Mouse (Mus musculus) olfactory bulb, adult 2 months (tissue): ENCODE measurements around the gene Lrfn4. TPM values are rescaled to one million over a fixed set of nuclear protein-coding genes. Genes with fewer than 3 reads are reported as not detected.

Experiments used
- H3K27ac ChIP-seq: fragments of 200-500 bp; 2 replicates; pipeline ENCODE4 v1.5.1; 2012; ENCODE audit warnings: low read depth, low read length; ENCODE audit not compliant: insufficient read depth
- H3K4me1 ChIP-seq: fragments of 200-500 bp; 2 replicates; pipeline ENCODE4 v1.6.1; 2012; ENCODE audit warnings: low read length; ENCODE audit not compliant: control insufficient read depth, insufficient read depth
- H3K4me3 ChIP-seq: fragments of 200-500 bp; 2 replicates; pipeline ENCODE4 v1.5.1; 2012; ENCODE audit warnings: mild to moderate bottlenecking, low read depth, low read length, moderate library complexity; ENCODE audit not compliant: insufficient read depth
- CTCF ChIP-seq: fragments of 200-500 bp; IDR thresholded peaks from 2 replicates; pipeline ENCODE4 v1.5.1; 2012; ENCODE audit warnings: low read depth, mild to moderate bottlenecking, low read length, moderate library complexity; ENCODE audit not compliant: insufficient read depth
- POLR2A ChIP-seq: fragments of 200-500 bp; IDR thresholded peaks from 2 replicates; pipeline ENCODE4 v1.6.1; 2012; ENCODE audit warnings: mild to moderate bottlenecking, low read depth, low read length, moderate library complexity; ENCODE audit not compliant: insufficient read depth
- WGBS: fragments of 180-500 bp; shearing (Covaris S2); methylation state at CpG from one replicate; pipeline ENCODE4 v1.1.7; 2018; 5-methylcytosine and 5-hydroxymethylcytosine counted together
- polyA plus RNA-seq: library from polyadenylated mRNA; stranded (reverse); fragments of >200 nt; gene quantifications from 2 replicates; pipeline ENCODE4 v1.2.4, GENCODE M21; 2012; ENCODE audit warnings: low replicate concordance; ENCODE audit not compliant: missing spikeins, insufficient read depth, insufficient read length

Lrfn4 gene
- polyA plus RNA-seq, 1 experiment, result not detected

DNA sequence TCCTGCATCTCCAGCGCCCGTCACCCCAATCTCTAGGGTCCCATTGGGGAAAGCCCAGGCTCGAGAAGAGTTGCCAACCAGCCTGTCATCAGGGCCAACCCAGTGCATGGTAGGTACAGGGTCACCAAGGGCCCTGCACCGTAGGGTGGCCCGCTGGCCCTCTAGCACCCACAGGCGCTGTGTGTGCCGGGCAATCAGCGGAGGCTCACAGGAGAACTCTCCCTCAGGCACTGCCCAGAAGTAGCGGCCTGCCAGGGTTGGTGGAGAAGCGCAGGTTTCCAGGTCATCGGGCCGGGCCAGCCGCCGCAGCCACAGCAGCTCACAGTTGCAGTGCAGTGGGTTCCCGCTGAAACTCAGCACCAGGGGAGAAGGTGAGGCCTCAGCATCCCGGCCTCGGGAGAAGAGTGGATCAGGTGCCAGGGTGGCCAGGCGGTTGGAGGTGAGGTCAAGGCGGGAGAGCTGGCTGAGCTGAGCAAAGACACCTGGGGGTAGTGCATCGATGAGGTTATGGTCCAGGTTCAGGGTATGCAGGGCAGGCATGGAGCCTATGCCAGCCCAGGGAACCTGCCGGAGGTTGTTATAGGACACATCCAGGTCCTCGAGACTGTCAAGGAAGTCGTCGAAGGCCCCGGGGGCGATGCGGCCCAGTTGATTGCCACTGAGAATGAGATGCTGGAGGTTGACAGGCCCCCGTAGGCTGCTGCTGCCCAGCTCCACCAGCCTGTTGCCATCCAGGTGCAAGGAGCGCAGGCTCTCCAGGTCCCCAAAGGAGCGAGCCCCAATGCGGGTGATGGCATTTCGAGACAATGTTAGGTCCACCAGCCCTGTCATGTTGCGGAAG lies 1.8 kb downstream of the Lrfn4 start:
- H3K27ac ChIP-seq, result no peak overlapping the region
- H3K4me1 ChIP-seq, result peaks cover 39% of the 10 kb centered on the region
- WGBS, result 83% methylated on average over 33 of the region's 33 CpGs
- H3K4me3 ChIP-seq, result peak overlapping the region; percentile 96
- TF ChIP-seq CTCF (no peak), POLR2A (no peak)

DNA sequence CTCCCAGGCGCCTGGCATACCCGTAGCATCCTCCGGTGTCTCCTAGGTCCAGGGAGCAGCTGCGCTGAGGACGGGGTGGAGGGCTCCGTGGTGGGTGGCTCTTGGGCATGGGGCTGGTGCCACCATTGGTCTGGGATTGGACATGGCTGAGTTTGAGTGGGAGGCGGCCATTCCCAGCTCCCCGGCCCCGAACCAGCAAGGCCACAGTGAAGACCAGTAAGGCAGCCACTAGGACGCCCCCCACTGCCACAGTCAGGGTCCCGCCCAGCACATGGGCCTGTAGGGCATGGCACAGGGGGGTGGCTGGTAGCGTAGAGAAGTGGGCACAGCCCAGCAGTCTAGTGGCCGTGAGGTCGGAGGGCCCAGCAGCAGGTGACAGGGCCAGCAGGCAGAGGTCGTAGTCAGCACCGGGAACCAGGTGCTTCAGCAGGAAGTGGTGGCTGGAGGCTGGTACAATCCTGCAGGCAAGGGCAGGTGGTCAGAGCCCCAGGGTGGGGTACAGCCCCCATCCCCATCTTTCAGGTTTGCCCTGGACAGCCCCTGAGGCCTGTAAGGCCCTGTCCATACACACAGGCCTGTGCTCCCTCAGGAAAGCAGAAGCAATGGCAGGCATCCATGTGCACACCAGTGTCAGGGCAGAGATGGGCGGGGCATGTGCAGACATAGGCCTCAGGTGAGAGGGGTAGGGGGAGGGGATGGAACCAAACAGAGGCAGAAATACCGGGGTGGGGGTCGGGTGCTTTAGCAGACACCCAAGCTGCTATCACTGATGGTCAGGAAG lies 3.1 kb downstream of the Lrfn4 start:
- no peak overlapping the region for H3K4me3 ChIP-seq
- no peak overlapping the region for H3K27ac ChIP-seq
- TF ChIP-seq CTCF (no peak), POLR2A (no peak)
- WGBS, result 86% methylated on average over 19 of the region's 19 CpGs
- peaks cover 39% of the 10 kb centered on the region for H3K4me1 ChIP-seq

DNA sequence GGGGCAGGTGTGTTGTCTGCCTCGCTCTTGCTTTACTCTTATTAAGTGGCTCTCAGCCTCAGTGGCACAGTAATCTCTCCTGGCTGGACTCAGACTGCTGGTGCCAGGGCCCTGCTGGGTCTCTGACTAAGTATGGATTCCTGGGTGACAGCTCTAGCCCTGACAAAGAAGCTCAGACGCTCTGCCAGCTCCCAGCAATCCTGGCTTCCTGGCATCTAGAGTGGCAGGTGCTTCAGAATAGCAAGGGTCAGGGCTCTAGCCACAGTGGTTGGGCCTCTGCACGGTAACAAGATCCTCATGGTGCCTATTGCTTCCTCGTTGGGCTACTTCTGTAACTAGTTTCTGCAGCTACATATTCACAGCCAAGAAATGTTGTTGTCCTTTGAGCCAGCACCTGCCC lies 5.4 kb downstream of the Lrfn4 start:
- H3K4me3 ChIP-seq, result no peak overlapping the region
- H3K4me1 ChIP-seq, result peaks cover 33% of the 10 kb centered on the region
- no peak overlapping the region for H3K27ac ChIP-seq
- TF ChIP-seq CTCF, result no peak
- no peak for TF ChIP-seq POLR2A
- WGBS, result 34% methylated on average over 4 of the region's 4 CpGs

- H3K27ac ChIP-seq, result no peak overlapping the region
- peaks cover 22% of the 10 kb centered on the region for H3K4me1 ChIP-seq
- WGBS, result 91% methylated on average over 4 of the region's 4 CpGs
- H3K4me3 ChIP-seq, result no peak overlapping the region
- TF ChIP-seq CTCF (no peak), POLR2A (no peak)
Measured at GRCm38 (mm10) chr19:4608511-4608910, 7.0 kb downstream of the Lrfn4 start.

- Histone ChIP-seq H3K27ac (no peak overlapping the region), H3K4me3 (no peak overlapping the region)
- 95% methylated on average over 12 of the region's 12 CpGs for WGBS
Measured at GRCm38 (mm10) chr19:4607406-4607805, 8.1 kb downstream of the Lrfn4 start.

GRCm38 (mm10) chr19:4605654-4606053 lies 9.8 kb downstream of the Lrfn4 start:
- Histone ChIP-seq H3K27ac (no peak overlapping the region), H3K4me1 (no peaks in the 10 kb centered on the region), H3K4me3 (no peak overlapping the region)
- TF ChIP-seq POLR2A (no peak), CTCF (no peak)
- WGBS, result 81% methylated on average over 4 of the region's 4 CpGs

More at GRCm38 (mm10) chr19:4607406-4607805, 8.1 kb downstream of the Lrfn4 start:
- TF ChIP-seq CTCF, result no peak
- no peak for TF ChIP-seq POLR2A
- peaks cover 11% of the 10 kb centered on the region for H3K4me1 ChIP-seq

DNA sequence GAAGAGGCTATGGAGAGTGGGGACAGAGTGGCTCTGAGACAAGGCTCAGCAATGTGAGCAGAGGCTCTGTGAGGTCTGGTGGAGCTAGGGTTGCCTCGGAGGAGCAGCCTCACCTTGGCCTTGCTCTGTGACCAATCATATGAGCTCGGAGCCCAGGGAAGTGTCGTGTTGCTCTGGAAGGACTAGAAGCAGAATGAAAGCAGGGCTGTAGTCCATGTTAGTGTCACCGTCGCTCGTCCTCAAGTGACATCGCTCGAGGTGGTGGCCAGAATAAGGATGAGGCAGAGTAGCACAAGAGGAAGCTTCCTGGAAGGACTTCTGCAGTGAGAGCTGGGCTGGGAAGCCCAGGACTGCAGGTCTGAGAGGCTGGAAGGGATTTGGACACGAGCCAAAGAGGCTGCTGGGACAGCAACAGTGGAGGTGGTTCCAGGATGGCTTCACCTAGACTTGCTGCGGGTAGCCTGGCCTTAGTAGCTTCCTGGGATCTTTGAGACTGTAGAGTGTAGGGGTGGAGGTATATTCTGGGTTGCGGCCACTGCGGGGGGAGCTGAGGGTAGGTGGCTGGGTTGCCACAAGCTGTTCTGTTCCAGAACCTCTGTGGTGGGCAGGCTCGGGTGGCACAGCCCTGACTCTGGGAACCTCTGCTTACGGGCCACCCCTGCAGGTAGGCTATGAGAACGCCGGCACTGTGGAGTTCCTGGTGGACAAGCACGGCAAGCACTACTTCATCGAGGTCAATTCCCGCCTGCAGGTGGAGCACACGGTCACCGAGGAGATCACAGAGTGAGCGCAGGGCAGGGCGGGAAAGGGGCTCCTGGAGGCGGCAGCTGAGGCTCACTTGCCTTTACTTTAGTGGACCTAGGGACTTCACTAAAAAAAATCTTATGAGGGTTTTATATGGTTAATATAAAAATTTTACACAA lies 11.4 kb downstream of the Lrfn4 start:
- Histone ChIP-seq H3K4me3 (no peak overlapping the region), H3K4me1 (no peaks in the 10 kb centered on the region), H3K27ac (no peak overlapping the region)
- TF ChIP-seq CTCF, result no peak
- no peak for TF ChIP-seq POLR2A
- WGBS, result 65% methylated on average over 24 of the region's 24 CpGs

DNA sequence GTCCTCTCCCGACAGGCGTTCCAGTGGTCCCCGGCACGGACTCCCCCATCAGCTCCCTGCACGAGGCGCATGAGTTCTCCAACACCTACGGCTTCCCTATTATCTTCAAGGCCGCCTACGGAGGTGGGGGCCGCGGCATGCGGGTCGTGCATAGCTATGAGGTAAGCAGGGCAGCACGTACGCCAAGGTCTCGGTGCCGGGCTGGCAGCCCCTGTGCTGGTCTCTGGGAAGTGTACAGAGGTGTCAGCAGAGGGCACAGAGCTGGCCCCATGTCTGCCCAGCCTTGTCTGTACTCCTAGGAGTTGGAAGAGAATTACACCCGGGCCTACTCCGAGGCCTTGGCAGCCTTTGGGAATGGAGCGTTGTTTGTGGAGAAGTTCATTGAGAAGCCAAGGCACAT lies 13.0 kb downstream of the Lrfn4 start:
- 91% methylated on average over 20 of the region's 20 CpGs for WGBS
- no peaks in the 10 kb centered on the region for H3K4me1 ChIP-seq
- H3K27ac ChIP-seq, result no peak overlapping the region
- TF ChIP-seq CTCF (no peak), POLR2A (no peak)
- H3K4me3 ChIP-seq, result no peak overlapping the region

DNA sequence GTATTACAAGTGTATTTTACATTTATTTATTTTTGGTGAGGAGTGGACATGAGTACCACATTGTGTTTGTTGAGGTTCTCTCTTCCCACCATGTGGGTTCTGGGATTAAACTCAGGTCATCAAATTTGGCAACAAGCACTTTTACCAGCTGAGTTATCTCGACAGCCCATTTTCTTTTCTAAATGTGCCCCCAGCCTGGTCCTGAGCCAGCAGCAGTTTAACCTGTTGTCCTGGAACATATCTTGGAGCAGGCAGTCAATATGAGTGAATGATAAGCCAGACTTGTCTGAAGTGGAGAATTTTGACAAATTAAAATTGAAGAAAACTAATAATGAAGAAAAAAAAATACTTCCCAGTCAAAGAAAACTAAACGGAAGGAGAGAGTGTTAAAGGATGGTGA lies 19.4 kb downstream of the Lrfn4 start:
- H3K4me3 ChIP-seq, result no peak overlapping the region
- no peaks in the 10 kb centered on the region for H3K4me1 ChIP-seq
- WGBS, result 81% methylated on average over 2 of the region's 2 CpGs
- TF ChIP-seq POLR2A, result no peak
- TF ChIP-seq CTCF, result no peak
- no peak overlapping the region for H3K27ac ChIP-seq
